Mouse (Mus musculus): ENCODE measurements around the gene Cnpy1.

Cnpy1 gene

DNA sequence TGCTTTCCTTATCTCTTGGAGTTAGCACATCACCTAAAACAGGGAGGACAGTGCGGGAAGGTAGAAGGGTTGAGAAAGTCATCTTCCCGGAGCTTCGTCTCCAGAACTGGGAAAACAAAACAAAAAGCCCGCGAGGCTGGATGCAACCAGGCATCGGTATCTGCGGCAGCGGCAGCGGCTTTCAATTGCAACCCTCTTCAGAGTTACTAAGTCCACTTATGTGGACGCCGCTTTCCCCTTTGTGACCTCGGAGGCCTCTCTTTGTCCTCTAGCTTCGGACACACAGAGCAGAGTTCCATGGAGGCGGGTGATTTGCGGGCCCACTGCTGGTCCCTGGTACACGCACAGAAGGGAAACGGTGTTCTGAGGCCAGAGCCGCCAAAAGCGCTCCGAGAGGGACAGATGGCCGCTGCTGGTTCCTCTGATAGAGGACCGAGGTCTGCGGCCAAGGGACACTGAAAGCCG is 83.6 kb downstream of the Cnpy1 start:
- no peak for DNase-seq

DNA sequence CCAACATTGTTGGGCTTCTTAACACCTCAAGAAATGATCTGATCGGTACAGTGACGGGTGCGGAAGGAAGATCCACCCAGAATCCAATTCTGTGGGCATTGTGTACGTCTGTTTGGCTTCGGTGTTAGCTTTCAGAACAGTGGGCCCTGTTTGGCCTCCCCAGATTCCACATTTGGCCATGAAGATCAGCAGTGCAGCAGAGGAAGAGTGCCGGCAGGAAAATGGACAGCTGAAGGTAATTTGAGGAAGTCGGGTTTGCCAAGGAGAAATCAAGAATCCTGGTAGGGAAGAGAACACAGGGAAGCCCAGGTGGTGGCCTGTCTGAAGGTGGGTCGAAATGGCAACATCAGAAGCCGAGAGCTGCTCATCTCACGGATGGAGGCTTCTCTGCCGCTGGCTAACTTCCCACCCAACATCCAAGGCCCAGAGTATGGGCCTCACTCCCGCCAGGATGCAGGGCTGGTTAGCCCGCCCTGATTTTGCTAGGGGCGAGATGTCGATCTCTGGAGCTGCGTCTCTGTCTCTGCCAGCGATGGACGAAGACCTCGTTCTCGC is 84.1 kb downstream of the Cnpy1 start:
- DNase-seq: no peak

DNA sequence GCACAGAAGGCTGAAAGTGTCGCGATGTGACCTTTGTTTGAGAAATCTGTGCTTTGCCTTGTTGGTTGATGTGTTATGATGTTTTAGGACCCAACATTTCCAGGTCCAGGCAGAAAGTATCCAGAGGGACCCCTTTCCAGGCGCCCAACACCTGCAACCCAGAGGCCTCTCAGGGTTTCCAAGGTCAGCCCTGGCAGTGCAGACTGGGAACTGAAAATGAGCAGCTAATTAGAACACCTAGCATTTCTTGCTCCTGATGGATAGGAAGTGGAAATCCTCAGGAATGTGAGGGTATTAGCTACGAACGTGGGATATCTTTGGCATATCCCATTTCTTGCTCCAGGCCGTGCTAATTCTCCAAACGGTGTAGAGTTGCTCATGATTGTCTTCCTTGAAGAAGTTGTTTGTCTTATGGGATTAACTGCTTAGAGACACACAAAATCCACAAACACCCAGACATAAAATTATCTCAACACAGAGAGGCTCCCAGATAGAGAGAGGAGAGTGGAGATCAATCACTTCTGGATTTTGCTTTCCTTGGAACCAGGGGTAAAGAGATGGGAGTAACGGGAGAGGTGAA is 85.6 kb downstream of the Cnpy1 start:
- no peak for DNase-seq

DNA sequence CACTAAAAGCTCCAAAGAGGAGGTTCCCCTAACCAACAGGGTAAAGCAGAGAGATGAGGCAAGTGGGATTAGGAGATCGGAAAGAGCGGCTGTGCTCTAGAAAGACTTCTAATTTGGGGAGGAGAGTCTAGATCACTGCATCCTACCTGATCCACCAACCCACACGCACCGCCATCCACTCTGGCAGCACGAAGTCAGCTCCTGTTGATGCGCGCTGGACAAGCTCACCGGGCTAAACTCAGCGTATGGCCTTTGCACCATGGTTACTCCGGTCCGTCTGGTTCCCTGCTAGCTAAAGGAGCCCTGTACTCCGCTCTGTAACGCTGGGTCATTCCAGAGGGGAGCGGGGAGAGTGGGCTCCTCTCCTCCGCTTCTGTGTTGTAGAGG is 86.5 kb downstream of the Cnpy1 start:
- DNase-seq: no peak

DNA sequence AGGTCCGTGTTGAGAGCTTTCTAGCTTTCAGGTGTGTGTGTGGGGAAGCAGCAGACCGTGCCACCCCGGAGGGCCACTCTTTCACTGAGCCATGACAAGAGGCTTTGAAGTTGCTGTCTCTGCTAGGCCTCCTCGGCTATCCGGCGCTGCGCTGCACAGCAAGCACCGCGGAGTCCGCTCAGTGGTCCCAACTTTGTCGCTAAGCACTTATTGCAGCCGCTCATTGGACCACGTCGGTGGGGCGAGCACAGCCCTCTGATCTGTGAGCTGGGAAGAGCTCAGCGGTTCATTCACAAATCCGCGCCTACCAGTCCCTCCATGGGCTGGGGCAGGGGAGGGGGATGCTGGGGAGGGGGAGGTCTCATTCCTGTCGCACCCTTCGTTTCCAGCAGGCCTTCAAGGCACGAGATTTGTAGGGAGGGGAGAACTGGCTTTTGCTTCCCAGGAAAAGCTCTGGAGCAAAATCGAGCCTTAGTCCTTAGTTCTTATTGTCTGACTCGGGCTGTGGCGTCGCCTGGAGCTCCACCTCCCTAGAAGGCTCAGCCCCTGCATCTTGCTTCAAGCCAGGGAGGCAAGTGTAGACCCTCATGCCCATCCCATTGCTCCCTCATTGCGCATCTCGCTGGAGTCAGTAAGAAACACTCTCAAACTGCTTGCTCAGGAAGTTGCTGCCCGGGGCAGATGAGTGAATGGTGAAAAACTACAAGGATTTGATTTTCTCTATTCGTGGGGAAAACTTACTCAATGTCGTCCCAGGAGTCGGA is 87.1 kb downstream of the Cnpy1 start:
- no peak for DNase-seq

DNA sequence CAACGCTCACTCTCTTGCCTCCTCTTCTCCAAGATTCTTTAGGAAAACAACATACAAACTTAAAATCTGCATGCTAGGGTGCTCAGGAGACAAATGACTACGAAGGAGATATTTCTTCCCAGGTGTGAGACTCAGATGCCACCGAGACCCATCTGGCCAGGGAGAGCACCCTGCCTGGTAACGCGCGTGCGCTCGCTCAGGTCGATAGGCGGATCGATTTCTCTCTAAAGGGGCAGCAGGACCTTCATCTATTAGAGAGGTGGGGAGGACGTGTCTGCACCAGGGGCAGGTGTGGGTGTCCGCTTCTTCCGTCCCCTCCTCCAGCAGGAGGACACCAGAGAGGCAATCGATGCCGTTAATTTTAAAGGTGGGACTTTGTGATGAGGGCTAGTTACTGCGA is 87.8 kb downstream of the Cnpy1 start:
- DNase-seq: no peak

DNA sequence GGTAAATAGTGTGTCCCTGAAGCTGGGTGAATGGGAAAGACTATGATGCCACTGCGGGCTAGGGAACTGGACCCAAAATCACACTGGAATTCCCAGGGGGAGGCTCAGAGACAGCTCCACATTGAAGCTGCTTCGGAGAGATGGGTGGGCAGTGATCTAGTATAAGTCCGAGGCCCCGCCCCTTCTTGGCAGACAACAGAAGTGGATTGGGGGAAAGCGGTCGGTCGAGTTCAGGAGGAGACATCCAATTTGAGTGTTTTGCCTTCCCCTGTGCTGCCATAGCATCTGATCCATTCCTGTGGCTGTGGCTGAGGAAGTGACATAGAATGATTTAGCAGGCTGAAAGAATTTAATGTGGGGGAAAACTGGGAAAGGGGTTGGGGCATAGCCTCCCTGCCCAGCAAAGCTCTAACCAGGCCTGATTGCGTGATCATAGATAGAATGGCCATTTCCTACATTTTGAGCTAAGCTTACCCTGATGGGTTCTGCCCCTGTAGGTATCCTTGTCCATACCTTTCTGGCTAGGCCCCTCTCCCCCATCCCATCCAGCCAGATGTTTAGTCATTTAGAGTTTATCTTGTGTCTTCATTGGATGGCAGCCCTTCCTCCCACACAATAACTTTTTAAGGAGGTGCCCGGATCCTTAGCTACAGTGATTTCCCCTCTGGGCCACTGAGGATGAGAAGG is 88.4 kb downstream of the Cnpy1 start:
- no peak for DNase-seq

Measured in kidney, postnatal 36 days (tissue).